Mouse (Mus musculus) testis, adult 2 months (tissue): ENCODE results near the gene Smarcb1. TPM values are rescaled to one million over a fixed set of nuclear protein-coding genes. Genes with fewer than 3 reads are reported as not detected.
A peak's percentile ranks its signal among the peaks of the same experiment; 100 is the strongest.

Experiments
- H3K27ac ChIP-seq: fragments of 200-500 bp; 2 replicates; pipeline ENCODE4 v1.5.1; 2012; ENCODE audit warnings: low read depth, low read length; ENCODE audit not compliant: control insufficient read depth, insufficient read depth
- H3K27me3 ChIP-seq: fragments of 200-500 bp; 2 replicates; pipeline ENCODE4 v1.6.1; 2012; ENCODE audit warnings: mild to moderate bottlenecking, low read length, moderate library complexity; ENCODE audit not compliant: control insufficient read depth, insufficient read depth
- H3K36me3 ChIP-seq: fragments of 200-500 bp; 2 replicates; pipeline ENCODE4 v1.6.1; 2012; ENCODE audit warnings: mild to moderate bottlenecking, low read length; ENCODE audit not compliant: control insufficient read depth, insufficient read depth
- H3K4me1 ChIP-seq: fragments of 200-500 bp; 2 replicates; pipeline ENCODE4 v1.6.1; 2012; ENCODE audit warnings: low read length; ENCODE audit not compliant: control insufficient read depth, insufficient read depth
- H3K4me3 ChIP-seq: fragments of 200-500 bp; 2 replicates; pipeline ENCODE4 v1.5.1; 2012; ENCODE audit warnings: low read depth, mild to moderate bottlenecking, low read length, moderate library complexity, mixed read lengths; ENCODE audit not compliant: control insufficient read depth
- CTCF ChIP-seq: fragments of 200-500 bp; IDR thresholded peaks from 2 replicates; pipeline ENCODE4 v1.5.1; 2012; ENCODE audit warnings: low read depth, mild to moderate bottlenecking, inconsistent platforms, low read length, moderate library complexity; ENCODE audit not compliant: control insufficient read depth, insufficient read depth, insufficient replicate concordance
- POLR2A ChIP-seq: fragments of 200-500 bp; IDR thresholded peaks from 2 replicates; pipeline ENCODE4 v1.6.1; 2012; ENCODE audit warnings: low read depth, mild to moderate bottlenecking, inconsistent platforms, low read length, moderate library complexity; ENCODE audit not compliant: control insufficient read depth
- polyA plus RNA-seq: library from polyadenylated mRNA; depleted of rRNA; stranded (reverse); fragments of >200 nt; gene quantifications from 2 replicates; pipeline ENCODE4 v1.2.3, GENCODE M21; 2012

Gene Smarcb1
- polyA plus RNA-seq, 1 experiment: 41.7 TPM

DNA sequence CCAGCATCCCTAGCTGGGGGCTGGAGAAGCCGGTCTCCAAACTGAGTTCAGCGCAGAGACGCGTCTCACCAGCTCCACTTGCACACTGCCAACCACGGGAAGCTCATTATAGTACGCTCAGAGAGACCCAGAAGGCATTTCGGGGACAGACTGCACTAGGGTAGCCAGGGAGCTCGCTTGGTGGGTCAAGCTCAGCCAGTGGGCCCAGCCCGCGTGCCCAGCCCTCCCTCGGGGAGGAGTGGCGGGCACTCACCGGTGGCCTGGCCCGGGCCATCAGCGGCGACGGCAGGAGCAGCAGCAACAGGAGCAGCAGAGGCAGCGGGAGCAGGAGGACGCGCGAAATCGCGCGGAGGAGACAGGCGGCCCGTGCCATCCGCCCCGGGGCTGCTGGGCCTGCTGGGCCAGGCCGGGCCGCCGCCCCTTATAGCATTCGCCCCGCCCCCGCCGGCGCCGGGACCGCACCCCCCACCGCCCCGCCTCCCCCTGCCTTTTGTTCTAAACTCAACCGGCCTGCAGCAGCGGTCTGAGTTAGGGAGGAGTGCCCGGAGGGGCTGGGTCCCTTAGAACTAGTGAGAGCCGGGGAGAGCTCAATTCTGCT lies 10.8 kb upstream of the Smarcb1 start:
- Histone ChIP-seq H3K4me3 (peak overlapping the region; percentile 75), H3K36me3 (no peaks in the 10 kb centered on the region), H3K4me1 (peaks cover 29% of the 10 kb centered on the region), H3K27ac (no peak overlapping the region; the same call in 1 of the 2 replicates), H3K27me3 (no peaks in the 10 kb centered on the region)
- TF ChIP-seq CTCF: no peak
- 0 out of 2 replicates have a peak, but pooled peaks have one; percentile 42 for TF ChIP-seq POLR2A

DNA sequence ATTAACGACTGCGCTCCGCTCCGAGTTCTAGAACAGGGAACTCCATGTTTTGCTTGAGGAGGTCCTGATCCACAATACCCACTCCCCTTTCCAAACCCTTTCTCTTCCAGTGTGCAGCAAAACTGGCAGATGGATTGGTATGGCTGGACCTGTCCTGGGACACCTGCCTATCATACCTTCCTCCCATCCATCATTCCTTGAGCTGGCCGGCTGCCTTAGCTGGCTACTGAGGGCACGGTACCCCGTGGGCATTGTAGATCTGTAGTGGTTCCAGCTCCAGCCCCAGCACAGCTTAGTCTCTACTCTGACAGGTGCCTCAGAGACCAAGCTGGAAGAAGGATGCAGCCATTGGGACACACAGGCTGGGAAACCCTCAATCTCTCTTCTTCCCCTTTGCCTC lies 9.9 kb upstream of the Smarcb1 start:
- TF ChIP-seq CTCF (no peak), POLR2A (no peak)
- Histone ChIP-seq H3K27me3 (no peaks in the 10 kb centered on the region), H3K4me1 (peaks cover 29% of the 10 kb centered on the region), H3K4me3 (no peak overlapping the region), H3K36me3 (no peaks in the 10 kb centered on the region), H3K27ac (no peak overlapping the region)

DNA sequence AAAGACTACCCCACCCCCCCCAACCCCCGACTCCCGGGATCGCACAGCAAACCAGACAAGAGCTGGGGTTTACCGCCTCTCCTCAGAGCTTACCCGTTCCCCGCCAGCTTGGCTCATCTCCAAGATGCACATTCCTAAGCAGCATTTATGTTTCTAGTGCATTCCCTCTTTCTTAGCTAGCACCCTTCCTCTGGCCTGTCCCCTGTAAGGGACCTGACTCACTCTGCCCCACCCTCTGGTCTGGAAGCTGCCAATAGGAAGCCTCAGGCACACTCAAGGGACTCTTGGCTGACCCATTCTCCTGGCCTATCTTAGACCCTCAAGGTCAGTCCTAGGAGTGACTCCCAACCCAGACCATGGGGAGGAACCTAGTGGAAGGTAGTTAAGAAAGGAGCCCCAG lies 8.9 kb upstream of the Smarcb1 start:
- TF ChIP-seq POLR2A (no peak), CTCF (no peak)
- H3K4me3 ChIP-seq: no peak overlapping the region
- no peaks in the 10 kb centered on the region for H3K27me3 ChIP-seq

DNA sequence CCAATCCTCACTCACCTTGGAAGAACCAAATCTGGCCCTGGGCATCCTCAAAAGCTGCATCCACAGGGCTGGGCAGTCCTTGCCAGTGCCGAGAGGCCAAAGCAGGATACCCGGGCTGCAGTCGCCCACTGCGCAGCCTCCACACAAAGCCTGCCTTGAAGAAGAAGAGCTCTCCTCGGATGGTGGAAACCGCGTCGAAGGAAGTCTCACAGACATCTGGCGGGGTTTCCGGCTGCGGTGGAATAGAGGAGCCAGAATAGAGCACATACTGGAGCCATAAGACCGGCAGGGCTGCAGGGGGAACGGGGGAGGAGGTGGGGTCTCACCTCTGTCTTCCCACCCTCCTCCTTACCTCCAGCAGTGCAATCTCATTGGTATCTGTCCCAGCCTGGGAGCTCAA lies 5.0 kb upstream of the Smarcb1 start:
- no peaks in the 10 kb centered on the region for H3K27me3 ChIP-seq
- no peak overlapping the region for H3K27ac ChIP-seq
- TF ChIP-seq CTCF: no peak
- TF ChIP-seq POLR2A: no peak
- H3K36me3 ChIP-seq: no peaks in the 10 kb centered on the region
- H3K4me1 ChIP-seq: peaks cover 14% of the 10 kb centered on the region
- no peak overlapping the region for H3K4me3 ChIP-seq

More for the DNA sequence above, 8.9 kb upstream of the Smarcb1 start:
- no peak overlapping the region for H3K27ac ChIP-seq
- peaks cover 24% of the 10 kb centered on the region for H3K4me1 ChIP-seq
- H3K36me3 ChIP-seq: no peaks in the 10 kb centered on the region

DNA sequence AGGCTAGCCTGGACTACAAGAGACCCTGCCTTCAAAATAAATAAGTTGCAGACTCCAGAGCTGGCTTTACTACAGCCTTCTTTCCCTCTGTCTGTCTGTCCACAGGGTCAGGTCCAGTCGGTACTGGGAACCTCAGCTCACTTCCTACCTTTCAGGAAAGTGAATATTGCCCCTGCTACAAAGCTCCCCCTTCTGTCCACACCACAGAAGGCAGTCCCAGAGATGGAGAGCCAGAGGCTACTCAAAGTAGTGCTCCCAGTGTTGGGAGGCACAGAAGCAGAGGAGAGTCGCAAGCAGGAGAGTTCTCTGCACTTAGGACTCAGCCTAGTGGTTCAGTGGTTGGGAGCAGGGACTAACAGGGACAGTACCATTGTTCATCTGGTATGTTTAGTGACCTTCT lies 2.9 kb upstream of the Smarcb1 start:
- Histone ChIP-seq H3K4me3 (no peak overlapping the region), H3K27me3 (no peaks in the 10 kb centered on the region), H3K27ac (no peak overlapping the region), H3K36me3 (no peaks in the 10 kb centered on the region), H3K4me1 (peaks cover 11% of the 10 kb centered on the region)
- no peak for TF ChIP-seq POLR2A
- TF ChIP-seq CTCF: no peak

DNA sequence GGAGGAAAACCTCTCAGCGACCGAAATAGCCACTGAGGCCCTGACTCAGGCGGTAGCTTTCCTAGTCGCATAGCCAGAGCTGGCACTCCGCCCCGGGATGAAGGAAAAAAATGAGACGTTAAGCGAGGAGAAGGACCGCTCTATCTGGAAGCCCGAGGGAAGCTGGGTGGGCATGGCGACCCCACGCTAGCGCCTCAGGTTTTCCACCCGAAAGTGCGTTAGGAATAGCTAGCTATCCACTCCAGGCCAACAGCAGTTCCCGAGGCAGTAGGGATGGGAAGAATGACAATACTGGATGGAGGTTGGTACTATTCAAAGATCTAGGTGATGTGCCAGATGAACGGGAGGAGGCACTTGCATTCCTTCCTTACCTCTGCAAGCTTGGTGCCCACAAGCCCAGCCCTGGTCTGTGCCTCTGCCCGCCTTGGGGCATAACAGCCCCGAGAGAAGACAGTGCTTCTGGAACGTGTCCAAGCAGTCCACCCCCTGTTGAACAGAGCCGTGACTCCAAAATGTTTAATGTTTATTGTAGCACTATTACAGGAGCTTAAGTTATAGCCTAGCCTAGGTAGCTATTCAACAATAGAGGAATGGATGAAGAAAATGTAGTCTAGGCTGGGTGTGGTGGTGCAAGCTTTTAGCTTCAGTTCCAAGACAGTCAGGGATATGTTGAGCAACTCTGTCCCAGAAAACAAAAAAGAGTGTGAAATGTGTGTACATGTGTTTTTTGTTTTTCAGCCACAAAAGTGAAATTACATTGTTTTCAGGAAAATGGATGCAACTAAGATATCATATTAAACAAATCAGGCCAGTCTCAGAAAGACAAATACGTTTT lies 526 bp upstream of the Smarcb1 start:
- peaks cover 11% of the 10 kb centered on the region for H3K4me1 ChIP-seq
- H3K36me3 ChIP-seq: no peaks in the 10 kb centered on the region; the same call in 1 of the 2 replicates
- TF ChIP-seq CTCF (no peak; the same call in 1 of the 2 replicates), POLR2A (no peak)
- peak overlapping the region; percentile 99 for H3K27ac ChIP-seq
- H3K4me3 ChIP-seq: peak overlapping the region; percentile 100
- no peaks in the 10 kb centered on the region for H3K27me3 ChIP-seq

DNA sequence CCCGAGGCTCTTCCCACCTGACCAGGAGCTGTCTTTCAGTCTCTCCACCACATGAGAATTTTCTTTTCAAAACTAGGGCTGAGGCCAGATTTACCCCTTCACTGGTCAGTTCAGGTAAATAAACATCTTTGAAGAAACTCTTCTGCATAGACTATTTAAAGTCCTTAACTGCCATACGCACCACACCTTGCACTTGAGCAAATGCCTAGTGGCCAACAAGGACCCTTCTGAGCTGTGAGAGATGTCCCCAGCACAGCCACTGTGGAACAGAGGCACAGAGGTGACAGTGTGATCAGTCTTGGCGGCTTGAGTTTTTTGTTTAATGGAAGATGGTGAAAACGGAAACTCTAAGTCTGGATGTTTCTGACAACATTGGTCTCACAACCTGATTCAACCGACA lies 2.4 kb downstream of the Smarcb1 start:
- Histone ChIP-seq H3K4me1 (peaks cover 11% of the 10 kb centered on the region), H3K27ac (no peak overlapping the region), H3K27me3 (no peaks in the 10 kb centered on the region), H3K4me3 (no peak overlapping the region), H3K36me3 (no peaks in the 10 kb centered on the region; the same call in 1 of the 2 replicates)
- TF ChIP-seq CTCF (no peak), POLR2A (no peak)
